Mouse (Mus musculus): Measurements from ENCODE around the gene I0C0044D17Rik.
A peak's percentile ranks its signal among the peaks of the same experiment; 100 is the strongest.

I0C0044D17Rik gene

DNA sequence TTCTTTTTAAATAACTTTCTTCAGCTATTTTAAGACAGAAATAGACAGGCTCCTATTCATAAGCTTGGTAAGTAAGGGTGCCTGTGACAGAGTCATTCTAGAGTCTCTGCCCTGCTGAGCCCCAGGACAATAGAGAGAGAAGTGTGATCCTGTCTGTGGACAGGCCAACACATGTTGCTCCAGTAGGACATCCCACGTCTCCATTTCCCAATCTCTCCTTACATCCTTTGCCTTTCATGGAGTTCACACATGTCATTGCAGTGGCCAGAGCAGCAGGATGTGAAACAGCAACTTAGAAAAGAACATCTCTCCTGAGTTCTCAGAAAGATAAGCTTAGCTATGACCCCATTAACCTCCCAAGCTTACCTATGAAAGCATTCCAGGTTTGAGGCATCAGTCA is 8.1 kb upstream of the I0C0044D17Rik start:
- DNase-seq (ENCODE audit: low spot score in 2 of 2), result no peak

DNA sequence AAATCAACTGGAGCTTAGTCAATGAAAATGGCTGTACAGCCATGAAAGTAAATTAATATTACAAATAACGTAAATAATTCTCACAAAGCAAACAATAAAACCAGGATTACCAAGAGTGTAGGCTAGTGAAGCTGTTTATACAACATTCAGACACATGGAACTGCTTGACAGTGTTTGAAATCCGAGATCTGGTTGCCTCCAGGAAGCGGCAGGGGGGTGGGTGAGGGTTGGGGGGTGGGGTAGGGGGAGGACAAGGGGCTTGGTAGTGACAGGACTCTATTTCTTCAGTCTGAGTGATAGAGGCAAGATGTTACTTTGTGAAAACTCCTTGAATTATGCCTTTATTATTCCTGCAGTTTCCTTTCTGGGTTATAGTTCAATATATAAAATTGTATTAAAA is 3.1 kb upstream of the I0C0044D17Rik start:
- no peak for DNase-seq (ENCODE audit: low spot score in 2 of 2)

DNA sequence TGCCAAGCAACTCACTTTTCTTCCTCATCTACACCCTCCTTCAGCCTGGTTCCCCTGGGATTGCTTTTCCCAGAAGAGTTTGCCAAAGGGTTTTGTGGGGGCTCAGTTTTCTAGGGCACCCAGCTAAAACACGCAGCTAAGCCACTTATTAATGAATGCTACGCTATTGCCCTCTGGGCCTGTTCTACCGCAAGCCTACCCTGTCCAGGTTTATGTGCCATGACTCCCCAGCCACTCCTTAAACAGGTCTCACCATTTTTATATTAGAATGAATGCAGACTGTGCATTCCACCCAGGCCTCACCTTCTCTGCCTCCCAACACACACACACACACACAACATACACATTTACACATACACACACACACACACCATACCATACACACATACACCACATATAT is 593 bp downstream of the I0C0044D17Rik start:
- DNase-seq (ENCODE audit: low spot score in 2 of 2), result no peak

DNA sequence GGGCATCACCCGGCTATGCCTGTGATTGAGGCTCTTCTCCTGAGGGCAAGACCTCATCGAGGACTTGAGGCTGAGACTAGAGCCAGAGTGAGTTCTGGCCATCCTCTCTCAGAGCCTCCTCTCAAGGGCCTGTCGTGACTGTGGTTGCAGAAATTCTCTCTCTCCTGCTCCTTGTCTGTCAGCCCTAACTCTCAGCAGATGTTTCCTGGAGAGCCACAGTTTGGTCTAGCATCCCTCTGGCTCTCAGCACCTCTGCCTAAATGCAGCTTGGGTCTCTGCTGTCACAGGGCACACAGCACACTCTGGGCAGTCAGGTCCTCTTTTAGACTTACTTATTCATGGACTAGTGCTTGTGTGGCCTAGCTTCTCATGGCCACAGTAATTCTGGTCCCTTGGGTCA is 1.2 kb downstream of the I0C0044D17Rik start:
- DNase-seq (ENCODE audit: low spot score in 2 of 2), result no peak

DNA sequence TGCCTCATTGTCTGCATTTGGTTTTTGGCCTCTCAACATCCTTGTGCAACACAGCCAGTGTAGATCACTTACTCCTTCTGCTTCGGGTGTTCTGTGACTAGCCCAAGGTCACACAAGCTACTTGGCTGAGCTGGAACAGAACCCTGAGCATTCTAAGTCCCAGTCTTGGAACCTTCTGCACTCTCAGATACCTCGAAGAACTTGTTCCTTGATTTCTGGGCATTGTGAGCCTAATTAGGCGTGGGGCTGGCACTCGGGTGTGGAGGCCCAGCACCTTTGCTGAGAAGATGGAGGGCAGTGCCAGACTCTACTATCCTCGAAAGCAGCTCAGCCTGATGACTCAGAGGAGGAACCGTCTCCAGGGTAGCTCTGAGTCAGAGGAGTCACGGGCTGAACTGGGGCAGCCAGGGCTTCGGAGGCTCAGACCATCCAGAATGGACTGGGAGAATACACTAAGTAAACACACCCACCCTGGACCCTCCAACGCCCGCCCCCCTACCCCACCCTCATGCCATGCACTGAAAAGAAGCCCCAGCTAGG is 4.4 kb downstream of the I0C0044D17Rik start:
- DNase-seq (ENCODE audit: low spot score in 2 of 2), result no peak

DNA sequence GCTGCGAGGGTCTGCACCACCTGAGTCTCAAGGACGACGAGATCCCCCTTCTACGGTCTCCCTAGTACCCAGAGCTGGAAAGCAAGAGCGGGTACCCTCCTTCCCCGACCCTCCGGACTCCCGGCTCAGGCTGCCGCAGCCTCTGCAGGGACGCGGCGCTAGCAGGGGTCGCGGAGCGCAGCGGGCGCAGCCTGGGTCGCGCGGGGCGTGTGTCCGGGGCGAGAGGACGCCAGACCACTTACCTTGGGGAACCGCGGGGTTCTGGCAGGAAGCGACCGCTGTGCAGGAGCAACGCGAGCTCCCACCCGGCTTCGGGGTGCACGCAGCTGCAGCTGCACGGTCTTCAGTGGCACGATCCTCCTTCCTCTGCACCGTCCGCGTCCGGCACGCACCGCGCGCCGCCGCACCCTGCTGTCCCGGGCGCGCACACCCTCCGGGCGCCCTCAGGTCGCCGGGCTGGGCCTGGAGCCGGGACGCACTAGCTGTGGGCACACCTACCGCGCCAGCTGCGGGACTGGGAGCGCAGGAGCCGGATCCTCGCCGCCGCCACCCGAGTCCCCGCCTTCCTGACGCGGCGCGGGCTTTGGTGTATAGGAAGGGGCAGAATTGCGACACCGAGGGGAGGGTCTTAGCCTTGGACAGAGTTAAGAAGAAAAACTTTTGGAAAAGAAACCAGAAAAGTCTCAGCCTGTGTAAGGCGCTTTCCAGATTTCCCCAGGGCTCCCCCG is 6.3 kb downstream of the I0C0044D17Rik start, which contains the start of gene Kank4:
Gene Kank4, minus strand, starts transcription at position 354 of the 728 bp plus-strand sequence.
- DNase-seq (ENCODE audit: low spot score in 2 of 2), result peak in 1 of 2 experiments; percentile 26

DNA sequence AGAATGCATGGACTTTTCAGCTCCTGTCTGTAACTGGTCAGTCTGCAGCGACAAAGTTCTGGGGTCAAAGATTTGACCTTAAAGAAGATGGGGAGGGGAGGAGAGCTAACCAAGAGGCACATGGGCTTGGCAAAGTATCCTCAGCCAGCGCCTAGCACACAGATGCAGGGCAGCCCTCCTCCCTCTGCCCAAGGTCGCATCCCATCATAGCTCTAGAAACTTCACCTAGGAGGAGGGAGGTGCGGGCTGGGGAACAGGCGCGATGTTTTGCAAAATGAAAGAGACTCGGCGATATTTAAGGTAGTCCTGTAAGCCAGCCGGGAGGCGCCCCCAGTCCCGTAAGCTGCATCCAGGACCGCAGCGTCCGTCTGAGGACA is 6.8 kb downstream of the I0C0044D17Rik start:
- no peak for DNase-seq (ENCODE audit: low spot score in 2 of 2)

DNA sequence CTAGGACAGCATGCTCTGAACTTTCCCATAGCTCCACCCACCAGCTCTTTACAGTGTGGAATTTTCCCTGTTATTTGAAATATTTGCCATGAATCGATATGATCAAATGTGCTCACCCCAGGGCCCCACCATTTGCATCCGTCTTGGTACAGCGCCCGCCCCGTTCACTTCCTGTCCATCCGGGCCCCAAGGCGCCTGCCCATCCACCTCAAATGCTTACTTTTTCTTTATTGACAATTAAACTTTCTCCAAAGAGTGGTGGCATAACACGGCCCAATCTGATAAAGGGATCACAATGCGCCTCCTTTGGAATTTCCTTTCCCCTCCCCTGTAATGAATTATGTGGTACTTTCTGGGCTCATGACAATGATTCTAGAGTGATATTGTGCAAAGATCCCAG is 17.3 kb downstream of the I0C0044D17Rik start:
- DNase-seq (ENCODE audit: low spot score in 2 of 2), result no peak

DNA sequence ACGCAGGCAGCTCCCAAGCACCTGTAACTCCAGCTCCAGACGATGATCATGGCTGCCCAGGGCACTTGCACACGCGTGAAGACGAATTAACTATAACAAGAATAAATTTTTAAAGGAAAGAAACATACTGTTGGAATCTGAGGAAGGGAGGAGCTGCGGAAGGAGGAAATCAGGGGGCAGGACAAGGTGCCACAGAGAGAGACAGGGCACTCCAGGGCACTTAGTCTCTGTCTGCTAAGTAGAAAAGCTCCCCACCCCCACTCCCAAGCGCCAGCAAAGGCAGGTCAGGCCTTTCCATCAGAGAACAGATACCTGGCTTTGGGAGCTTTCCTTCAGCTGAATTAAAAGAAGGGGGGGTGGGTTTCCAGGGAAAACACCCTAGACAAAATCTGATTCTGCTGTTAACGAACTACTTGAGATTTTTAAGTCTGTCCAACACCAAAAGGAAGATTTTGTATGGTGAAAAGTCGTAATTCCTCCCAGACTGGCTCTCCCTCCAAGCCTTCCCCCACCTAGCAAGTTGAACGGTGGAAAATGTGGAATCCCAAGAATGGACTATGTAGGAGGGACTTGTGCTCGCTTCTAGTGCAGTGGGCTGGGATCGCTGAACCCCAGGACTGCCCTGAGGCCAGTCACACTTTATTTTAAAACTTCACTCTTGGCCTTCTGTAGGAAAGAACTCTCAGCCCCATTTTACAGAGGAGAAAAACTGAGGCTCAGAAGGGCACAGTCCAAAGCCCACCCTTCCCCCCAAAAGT is 18.2 kb downstream of the I0C0044D17Rik start:
- no peak for DNase-seq (ENCODE audit: low spot score in 2 of 2)

DNA sequence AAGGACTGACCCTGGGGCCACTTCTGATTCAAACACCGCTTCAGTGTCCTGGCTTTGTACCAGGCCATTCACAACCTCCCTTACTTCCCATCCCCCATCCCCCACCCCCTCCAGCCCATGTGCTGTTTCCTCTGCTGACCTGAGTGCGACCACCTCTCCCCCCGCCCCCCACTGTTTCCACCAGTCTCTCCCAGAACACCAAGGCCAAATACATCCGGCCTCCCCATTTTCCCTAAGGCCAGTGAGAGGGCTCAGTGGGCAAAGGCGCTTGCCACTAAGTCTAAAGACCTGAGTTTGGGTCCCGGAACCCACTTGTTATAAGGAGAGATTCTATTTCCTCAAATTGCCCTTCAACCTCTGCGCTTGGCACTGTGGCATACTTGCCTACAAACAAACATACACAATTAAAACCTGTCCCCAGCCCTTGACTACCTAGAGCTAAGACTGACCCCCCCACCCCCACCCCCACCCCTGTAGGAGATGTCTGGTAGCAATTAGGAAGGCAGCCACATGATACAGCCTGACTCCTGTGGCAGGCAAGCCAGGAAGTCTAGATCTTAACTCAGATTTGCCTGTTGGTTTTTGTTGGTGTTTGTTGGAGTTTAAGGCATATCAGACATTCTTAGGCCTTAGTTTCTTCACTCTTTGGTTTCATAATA is 19.0 kb downstream of the I0C0044D17Rik start:
- no peak for DNase-seq (ENCODE audit: low spot score in 2 of 2)

DNA sequence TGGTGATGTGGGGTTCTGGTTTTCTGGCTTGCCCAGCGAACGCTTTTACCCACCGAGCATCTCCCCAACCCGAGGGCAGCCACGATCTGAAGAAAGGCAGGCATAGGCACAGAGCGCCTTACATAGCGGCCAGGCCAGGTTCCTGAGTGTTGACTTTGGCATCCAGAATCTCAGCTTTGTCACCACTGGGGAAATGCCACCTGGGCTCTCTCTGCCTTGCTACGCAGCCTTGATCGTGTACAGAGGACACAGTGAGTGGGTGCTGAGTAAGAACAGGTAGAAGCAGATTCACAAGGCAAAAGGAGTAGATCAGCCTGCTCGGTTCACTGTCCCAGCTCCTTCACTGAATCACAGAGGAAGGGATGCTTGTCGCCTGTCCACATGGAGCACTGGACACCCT is 21.9 kb downstream of the I0C0044D17Rik start:
- DNase-seq (ENCODE audit: low spot score in 2 of 2), result no peak

DNA sequence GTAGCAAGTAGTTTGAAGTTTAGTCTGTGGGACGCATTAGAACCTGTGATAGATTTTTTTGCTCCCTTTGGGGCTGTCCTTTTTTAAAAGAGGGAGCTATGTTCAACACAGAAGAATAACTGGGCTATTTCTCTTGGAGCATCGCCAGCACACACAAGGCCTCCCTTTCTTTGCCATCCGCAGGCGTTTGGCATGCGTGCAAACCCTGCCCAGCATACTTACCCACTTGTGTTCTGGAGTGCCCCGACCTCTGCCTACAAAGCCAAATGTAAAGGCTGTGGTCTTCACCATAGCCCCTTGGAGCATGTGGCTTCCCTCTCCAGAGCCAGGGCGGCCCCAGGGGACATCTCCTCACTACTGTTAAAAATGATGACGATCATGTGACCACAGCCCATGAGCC is 22.8 kb downstream of the I0C0044D17Rik start:
- DNase-seq (ENCODE audit: low spot score in 2 of 2), result peak; percentile 37 to 41

DNA sequence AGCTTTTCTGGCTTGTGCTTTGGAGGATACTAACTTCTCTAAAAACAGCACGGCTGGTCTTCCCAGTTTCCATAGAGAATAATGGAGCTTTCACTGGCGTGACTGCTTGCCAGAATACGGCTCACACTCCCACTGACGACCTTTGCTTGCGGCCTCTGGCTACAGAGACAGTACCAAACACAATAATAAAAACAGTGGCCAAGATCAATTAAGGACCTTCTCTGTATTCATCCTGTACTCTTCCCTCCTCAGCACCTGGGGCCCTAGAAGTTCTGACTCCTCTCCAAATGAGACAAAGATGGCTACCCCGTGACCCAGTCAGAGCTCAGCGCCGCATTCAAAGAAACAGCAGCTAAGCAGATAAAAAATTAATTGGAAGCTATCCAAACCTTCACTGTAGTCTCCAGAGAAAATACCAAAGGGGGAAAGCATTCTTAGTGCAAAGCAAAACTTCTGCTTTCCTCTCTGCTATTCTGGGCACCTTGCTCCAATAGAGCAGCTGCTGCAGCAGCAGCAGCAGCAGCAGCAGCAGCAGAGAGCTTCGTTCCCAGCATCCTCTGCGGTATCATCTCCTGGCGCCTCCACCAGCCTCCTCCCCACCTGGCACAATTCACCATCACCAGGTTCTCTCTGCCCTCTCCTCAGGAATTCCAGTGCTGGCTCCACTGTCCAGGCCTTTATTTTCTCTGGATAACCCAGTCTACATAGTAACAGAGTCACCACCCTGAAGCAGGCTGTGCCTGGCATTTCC is 26.9 kb downstream of the I0C0044D17Rik start:
- DNase-seq (ENCODE audit: low spot score in 2 of 2), result peak in 1 of 2 experiments; percentile 38

DNA sequence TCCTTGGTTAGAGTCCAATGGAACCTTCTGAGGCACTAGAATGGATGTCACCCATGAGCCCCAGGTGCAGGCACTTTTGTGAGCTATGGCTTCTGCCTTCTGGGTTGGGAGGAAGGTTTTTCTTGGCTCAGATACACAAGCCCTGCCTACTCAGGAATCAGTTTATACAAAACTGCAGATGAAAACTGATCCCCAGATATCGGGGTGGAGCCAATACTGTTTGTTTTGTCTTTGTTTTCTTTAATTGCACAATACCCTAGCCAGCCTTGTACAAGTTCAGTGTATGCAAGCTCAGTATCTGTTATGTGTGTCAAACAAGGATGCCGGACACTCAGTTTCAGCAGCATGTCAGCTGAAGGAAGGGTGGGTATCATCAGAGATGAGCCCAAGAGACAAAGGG is 28.4 kb downstream of the I0C0044D17Rik start:
- no peak for DNase-seq (ENCODE audit: low spot score in 2 of 2)

DNA sequence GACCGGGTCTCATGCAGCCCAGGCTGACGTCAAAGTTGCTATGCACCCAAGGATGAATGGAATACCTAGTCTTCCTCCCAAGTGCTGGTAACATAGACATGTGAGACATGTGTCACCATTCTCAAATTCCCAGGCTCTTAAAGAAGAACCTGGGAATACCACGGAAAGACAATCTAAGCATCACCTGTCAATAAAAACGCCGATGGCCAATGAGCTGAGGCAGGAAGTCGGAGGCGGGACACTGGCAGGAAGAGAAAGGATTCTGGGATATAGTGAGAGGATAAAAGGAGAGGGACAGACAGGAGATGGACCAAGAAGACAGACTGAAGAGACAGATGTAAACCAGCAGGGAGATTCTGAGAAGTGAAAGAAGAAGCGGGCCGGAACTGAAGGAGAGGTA is 30.2 kb downstream of the I0C0044D17Rik start:
- no peak for DNase-seq (ENCODE audit: low spot score in 2 of 2)

DNA sequence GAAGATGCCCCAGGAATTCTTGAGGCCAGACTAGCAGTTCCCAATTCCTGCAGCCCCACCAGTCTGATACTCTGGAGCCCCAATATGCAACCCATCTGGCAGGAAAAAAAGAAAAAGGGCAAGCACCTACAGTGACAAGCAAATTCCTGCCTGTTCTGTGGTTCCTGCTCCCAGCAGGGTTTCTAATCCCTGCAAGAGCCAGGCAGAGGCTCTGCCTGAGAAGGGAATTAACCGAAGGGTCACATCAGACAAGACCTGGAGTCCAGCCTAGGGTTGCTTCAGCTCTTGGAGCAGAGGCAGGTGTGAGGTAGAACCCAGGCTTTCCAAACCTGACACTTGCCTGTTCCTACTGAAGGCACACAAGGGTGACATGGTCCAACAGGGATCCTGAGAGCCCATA is 32.9 kb downstream of the I0C0044D17Rik start:
- no peak for DNase-seq (ENCODE audit: low spot score in 2 of 2)

DNA sequence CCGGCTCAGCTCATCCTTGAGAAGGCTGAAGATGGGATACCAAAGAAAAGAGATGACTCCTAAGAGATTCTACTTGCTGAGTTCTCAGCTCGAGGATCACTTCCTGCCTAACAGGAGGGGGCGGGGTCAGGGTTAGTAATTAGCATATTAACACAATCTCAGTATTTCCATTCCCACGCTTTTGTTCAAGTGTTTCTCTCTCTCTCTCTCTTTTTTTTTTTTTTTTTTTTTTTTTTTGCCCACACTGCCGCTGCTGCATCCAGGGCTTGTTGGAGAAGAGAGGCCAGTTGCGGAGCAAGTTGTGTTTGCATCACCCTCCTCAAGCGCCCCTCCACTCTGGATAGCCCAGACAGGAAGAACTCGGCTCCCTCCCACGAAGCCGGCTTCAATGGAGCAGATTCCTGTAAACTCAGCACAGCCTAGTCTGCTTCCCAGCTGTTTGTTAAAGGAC is 33.8 kb downstream of the I0C0044D17Rik start:
- no peak for DNase-seq (ENCODE audit: low spot score in 2 of 2)

DNA sequence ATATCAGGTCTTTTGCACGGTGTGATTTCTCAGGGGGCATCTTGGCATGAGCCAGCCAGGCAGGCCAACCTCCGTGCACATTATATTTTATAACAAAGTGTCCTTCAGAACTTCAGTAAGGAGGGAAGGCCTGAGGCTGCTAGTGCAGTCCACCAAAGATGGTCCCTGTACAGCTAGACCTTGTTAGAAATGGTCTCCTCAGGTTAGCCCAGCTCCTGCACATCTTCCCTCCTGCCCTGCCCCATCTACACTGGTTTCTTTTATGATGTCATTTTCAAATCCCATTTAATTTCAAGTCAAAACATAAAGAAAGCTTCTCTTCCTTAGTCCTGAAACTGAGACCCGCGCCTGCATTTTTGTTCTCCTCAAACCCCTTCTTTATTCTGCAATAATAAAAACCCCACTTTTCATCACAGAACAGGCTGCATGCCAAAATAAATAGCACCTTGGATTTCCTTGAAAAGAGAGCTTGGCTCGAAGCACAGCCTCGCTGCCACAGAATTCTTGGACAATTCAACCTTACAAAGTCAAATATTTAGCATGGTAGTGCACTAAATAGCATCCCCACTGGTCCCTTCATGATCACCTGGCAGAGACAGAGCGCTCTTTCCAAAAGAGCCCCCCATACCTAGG is 34.4 kb downstream of the I0C0044D17Rik start:
- DNase-seq (ENCODE audit: low spot score in 2 of 2), result no peak

DNA sequence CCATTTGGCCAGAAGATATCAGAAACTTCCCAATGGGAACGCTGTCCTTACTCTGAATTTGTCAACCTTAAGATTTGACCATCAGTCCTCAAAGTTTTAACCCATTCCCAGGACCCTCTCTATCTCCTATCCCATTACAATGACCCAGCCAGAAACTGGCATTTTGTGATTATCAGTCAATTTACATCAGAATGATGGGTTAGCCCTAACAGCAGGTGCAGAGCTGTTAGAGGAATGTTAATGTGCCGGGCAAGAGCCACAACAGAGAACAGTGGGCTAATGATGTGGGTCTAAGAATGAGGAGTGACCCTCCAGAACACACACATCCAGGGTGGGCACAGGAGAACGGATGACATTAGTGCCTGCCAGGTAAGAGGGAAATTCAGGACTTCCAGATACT is 37.4 kb downstream of the I0C0044D17Rik start:
- DNase-seq (ENCODE audit: low spot score in 2 of 2), result no peak

DNA sequence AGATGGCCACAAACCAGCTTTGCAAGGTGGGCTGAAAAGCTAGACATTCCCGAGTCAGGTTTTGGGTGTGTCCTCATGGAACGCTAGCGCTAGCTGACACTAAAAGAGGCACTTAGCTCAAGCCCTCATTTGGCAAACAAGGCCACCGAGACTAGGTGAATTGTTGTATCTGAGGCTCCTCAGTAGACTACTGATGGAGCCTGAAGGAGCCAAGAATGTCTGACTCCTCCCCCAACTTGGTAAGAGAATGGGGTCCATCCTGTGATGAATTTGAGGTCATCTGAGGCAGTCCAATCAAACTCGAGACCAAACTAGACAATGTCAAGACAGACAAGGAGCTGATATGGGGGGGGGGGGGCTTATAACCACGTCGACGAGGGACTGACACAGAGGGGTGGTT is 37.8 kb downstream of the I0C0044D17Rik start:
- DNase-seq (ENCODE audit: low spot score in 2 of 2), result no peak

DNA sequence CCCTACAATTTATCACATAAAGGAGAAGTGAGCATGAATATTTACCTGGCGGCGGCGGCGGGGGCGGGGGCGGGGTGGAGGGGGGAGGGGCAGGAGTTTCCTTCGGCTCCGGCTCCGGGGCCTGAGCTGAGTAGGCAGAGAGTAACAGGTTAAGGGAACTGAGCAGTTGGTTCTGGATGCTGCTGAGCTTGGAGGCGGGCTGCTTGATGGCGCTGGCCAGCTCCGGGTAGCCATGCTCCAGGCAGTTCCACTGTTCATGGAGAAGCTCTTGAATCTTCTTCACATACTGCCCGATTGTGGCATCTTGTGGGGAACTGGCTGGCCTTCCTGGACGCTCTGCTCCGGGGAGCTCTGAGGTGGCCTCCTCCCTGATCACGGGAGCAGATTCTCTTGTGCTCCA is 45.4 kb downstream of the I0C0044D17Rik start:
- no peak for DNase-seq (ENCODE audit: low spot score in 2 of 2)
